8 mouse cellular contexts compared by ENCODE assay signal in genomic region chr7:128705735-128706134, GRCm38 (mm10). TPM values are rescaled to one million over a fixed set of nuclear protein-coding genes. Genes with fewer than 3 reads are reported as not detected.
DNase-seq lines count a peak whose midpoint lies in the region; ATAC-seq and TF ChIP-seq lines count a peak whose summit lies in the region.

No protein-coding gene starts in this region.

- H3K4me2 ChIP-seq in lung, postnatal 0 days (replicated peaks; ENCODE audit: low read depth, low read length) = no peak overlapping the region

- no peak overlapping the region for H3K27ac ChIP-seq in lung, postnatal 0 days (ENCODE audit: low read length)

- 20% methylated on average over 4 of the region's 4 CpGs for WGBS in lung, postnatal 0 days

- peak; percentile 97 for TF ChIP-seq CTCF in lung, postnatal 0 days (IDR thresholded peaks at IDR 0.05)

- H3K36me3 ChIP-seq in lung, postnatal 0 days (ENCODE audit: insufficient read depth, low read length) = peaks cover 62% of the 10 kb centered on the region; the same call in 1 of the 2 replicates

- H3K4me3 ChIP-seq in lung, postnatal 0 days (ENCODE audit: low read depth, low read length) = no peak overlapping the region

- no peaks in the 10 kb centered on the region for H3K27me3 ChIP-seq in lung, postnatal 0 days (replicated peaks; ENCODE audit: insufficient read depth, low read length)

- H3K4me1 ChIP-seq in lung, postnatal 0 days (ENCODE audit: insufficient read depth, low read depth, low read length) = no peaks in the 10 kb centered on the region

- no peaks in the 10 kb centered on the region for H3K9me3 ChIP-seq in lung, postnatal 0 days (ENCODE audit: low read length)

- no peak for TF ChIP-seq EP300 in lung, postnatal 0 days (IDR thresholded peaks at IDR 0.05)

- DNase-seq in NIH3T3 (ENCODE audit: low read depth) = peak; percentile 79
- peak; percentile 75 for DNase-seq in cerebellum, adult 8-10 months
- peak; percentile 74 for DNase-seq in forelimb bud, embryonic 11.5 days (ENCODE audit: low read depth, low spot score)
- peak; percentile 52 for DNase-seq in layer of hippocampus, adult 9-11 months
- DNase-seq in lung, postnatal 0 days (ENCODE audit: low spot score) = peak; percentile 73
- DNase-seq in retina, adult 2 months (ENCODE audit: low read depth, low spot score) = peak; percentile 40
- DNase-seq in thymus, postnatal 36 days = peak; percentile 49 to 55

- ATAC-seq in hematopoietic stem cell, adult 5-6 weeks (replicated peaks in 1 of 2; ENCODE audit: insufficient read depth in 1 of 2, low FRiP score in 2 of 2, low TSS enrichment in 1 of 2, low read depth in 1 of 2, poor library complexity in 2 of 2, severe bottlenecking in 2 of 2) = peak; percentile 42 to 91
- peak; percentile 69 for ATAC-seq in lung, postnatal 0 days

- no peak overlapping the region for H3K9ac ChIP-seq in lung, postnatal 0 days (replicated peaks; ENCODE audit: low read depth)

RNA-seq across cellular contexts. Expression of gene Mcmbp, which starts 34.6 kb away (rescaled TPM):
- total RNA-seq in hematopoietic stem cell, adult 5-6 weeks (2017) = 51.7 and 61.2 TPM in 2 replicates
- polyA plus RNA-seq in lung, postnatal 0 days (2015; fragmentation: Nextera tagmentation; extraction: Ambion mirVana) = 38.8 and 40.2 TPM in 2 replicates

RNA-seq across cellular contexts. Expression of gene Sec23ip, which starts 39.0 kb away (rescaled TPM):
- 29.7 and 38.0 TPM in 2 replicates for total RNA-seq in hematopoietic stem cell, adult 5-6 weeks (2017)
- 22.7 and 24.1 TPM in 2 replicates for polyA plus RNA-seq in lung, postnatal 0 days (2015; fragmentation: Nextera tagmentation; extraction: Ambion mirVana)
